Mouse (Mus musculus): ENCODE measurements around the gene Git2.

DNA sequence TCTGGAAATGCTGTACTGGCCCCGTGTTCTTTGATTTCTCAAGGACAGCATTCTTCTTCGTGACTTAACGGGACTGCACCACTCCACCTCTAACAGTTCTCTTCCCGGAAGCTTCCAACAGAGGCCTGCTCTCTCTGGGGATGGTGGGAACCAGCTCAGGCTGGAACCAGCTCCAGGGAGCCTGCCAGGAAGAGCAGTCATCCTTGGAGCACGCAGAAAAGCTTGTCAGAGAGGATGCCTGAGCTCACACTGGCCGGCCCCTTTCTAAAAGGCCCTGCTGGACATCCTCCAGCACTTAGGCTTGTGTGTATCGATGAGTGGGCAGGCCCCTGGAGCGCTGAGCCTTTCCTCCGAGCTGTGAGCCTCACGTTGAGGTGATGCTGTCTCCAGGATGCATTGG lies 47.2 kb downstream of the Git2 start:
- no peak for TF ChIP-seq CHD2 (IDR thresholded peaks at IDR 0.05; ENCODE audit: low read depth, low read length)
- TF ChIP-seq MAFK (IDR thresholded peaks at IDR 0.05; ENCODE audit: insufficient read depth, low read depth, low read length), result no peak
- TF ChIP-seq HCFC1 (IDR thresholded peaks at IDR 0.05; ENCODE audit: borderline replicate concordance, insufficient read depth, low read length), result no peak

Data from ES-E14 (cell line).